Mouse (Mus musculus) lung, adult 2 months (tissue): ENCODE measurements around the gene Sppl3. TPM values are rescaled to one million over a fixed set of nuclear protein-coding genes. Genes with fewer than 3 reads are reported as not detected.

Source experiments
- DNase-seq: peaks from one replicate; pipeline ENCODE4 v3.0.0; 2022
- H3K4me1 ChIP-seq: fragments of 200-500 bp; 2 replicates; pipeline ENCODE4 v1.6.1; 2011; ENCODE audit warnings: low read length; ENCODE audit not compliant: control insufficient read depth, insufficient read depth
- H3K4me3 ChIP-seq: fragments of 200-500 bp; replicated peaks from 2 replicates; pipeline ENCODE3; 2011; ENCODE audit warnings: low read depth, mild to moderate bottlenecking, control low read depth, low read length; ENCODE audit errors: extremely low read depth
- CTCF ChIP-seq: fragments of 200-500 bp; IDR thresholded peaks from 2 replicates; pipeline ENCODE4 v1.5.1; 2011; ENCODE audit warnings: mild to moderate bottlenecking, low read length, control low read depth; ENCODE audit not compliant: insufficient read depth
- POLR2A ChIP-seq: fragments of 200-500 bp; IDR thresholded peaks from 2 replicates; pipeline ENCODE4 v1.6.1; 2011; ENCODE audit warnings: low read depth, mild to moderate bottlenecking, control low read depth, low read length, borderline replicate concordance; ENCODE audit errors: extremely low read depth
- WGBS: fragments of 180-500 bp; shearing (Covaris S2); methylation state at CpG from one replicate; pipeline ENCODE4 v1.1.7; 2018; 5-methylcytosine and 5-hydroxymethylcytosine counted together
- polyA plus RNA-seq: library from polyadenylated mRNA; depleted of rRNA; stranded (reverse); fragments of >200 nt; gene quantifications from 2 replicates; pipeline ENCODE4 v1.2.3, GENCODE M21; 2012; rRNA removed

Sppl3 gene
- 85.1 and 107 TPM in 2 replicates for polyA plus RNA-seq

- Histone ChIP-seq H3K4me1 (peaks cover 22% of the 10 kb centered on the region), H3K4me3 (peak within 1 kb of the TSS; percentile 96)
- TF ChIP-seq POLR2A (peak; percentile 80), CTCF (no peak)
- 1% methylated on average over 62 of the region's 65 CpGs for WGBS
- peak; percentile 91 for DNase-seq
Observed at GRCm38 (mm10) chr5:115010577-115011216, at the start of gene Sppl3. Sppl3 (plus strand) TSS chr5:115011137.

DNA sequence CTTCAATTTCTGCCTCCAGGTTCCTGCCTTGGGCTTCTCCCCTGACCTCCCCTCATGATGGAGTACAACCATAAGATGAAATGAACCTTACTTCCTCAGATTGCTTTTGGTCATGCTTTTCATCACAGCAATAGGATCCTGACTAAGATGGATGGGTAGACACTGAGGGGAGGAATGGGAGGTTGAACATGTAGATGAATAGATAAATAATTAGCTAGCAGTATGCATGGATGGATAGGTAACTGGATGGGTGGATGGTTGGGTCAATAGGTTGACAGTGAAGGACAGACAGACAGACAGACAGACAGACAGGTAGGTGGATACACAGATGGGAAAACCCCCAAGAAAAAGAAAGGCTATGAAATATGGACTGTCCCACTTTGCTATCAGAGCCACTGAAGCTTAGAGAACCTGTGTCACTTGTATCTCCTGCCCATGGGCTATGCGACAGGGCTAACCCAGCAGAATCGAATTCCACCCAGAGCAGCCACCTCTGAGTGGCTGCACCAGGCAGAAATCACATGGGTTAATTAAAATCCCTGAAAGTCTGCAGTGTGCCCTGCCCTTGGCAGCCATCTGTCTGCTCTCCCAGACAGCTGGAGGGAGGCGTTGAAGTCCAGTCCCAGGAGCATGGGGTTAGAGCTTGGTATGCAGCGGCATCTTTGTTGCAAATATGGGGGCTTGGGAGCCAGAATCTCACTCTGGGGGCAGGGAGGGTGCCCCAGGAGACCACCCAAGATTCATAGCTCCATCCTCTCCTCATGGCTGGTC is 49.2 kb upstream of the Sppl3 start:
- Histone ChIP-seq H3K4me3 (no peak overlapping the region), H3K4me1 (no peaks in the 10 kb centered on the region)
- 40% methylated on average over 4 of the region's 4 CpGs for WGBS
- no peak for DNase-seq
- no peak for TF ChIP-seq CTCF
- no peak for TF ChIP-seq POLR2A

DNA sequence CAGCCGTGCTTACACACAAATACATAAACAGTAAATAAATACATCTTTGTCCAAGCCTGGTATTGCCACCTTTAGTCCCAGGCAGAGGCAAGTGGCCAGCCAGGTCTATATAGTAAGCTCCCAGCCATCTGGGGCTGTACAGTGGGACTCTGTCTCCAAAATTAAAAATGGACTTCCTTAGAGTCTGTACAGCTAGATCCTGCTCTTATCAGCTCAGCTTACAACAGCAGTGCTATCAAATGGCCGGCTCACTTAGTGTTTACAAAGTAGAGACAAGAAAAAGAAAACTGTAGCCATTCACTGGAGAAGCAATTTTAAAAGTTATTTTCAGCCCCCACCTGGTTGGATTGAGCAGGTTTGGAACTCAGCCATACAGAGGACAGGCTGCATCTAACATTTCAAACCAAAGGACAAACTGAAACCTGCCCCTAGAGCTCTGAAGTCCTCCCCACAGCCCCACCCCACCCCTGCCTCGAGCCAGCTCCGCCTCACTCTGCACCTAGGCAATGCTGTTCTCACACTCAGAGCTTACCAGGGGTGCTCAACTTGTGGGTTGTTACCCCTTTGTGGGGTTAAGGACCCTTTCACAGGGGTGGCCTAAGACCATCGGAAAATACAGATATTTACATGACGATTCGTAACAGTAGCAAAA is 46.5 kb upstream of the Sppl3 start:
- H3K4me3 ChIP-seq = no peak overlapping the region
- TF ChIP-seq CTCF (no peak), POLR2A (no peak)
- WGBS = 47% methylated on average over 7 of the region's 7 CpGs
- no peaks in the 10 kb centered on the region for H3K4me1 ChIP-seq
- DNase-seq = no peak

GRCm38 (mm10) chr5:114964967-114965898 is 45.7 kb upstream of the Sppl3 start:
- no peak overlapping the region for H3K4me3 ChIP-seq
- H3K4me1 ChIP-seq = no peaks in the 10 kb centered on the region
- TF ChIP-seq CTCF = no peak
- no peak for TF ChIP-seq POLR2A
- DNase-seq = no peak
- WGBS = 43% methylated on average over 17 of the region's 17 CpGs

DNA sequence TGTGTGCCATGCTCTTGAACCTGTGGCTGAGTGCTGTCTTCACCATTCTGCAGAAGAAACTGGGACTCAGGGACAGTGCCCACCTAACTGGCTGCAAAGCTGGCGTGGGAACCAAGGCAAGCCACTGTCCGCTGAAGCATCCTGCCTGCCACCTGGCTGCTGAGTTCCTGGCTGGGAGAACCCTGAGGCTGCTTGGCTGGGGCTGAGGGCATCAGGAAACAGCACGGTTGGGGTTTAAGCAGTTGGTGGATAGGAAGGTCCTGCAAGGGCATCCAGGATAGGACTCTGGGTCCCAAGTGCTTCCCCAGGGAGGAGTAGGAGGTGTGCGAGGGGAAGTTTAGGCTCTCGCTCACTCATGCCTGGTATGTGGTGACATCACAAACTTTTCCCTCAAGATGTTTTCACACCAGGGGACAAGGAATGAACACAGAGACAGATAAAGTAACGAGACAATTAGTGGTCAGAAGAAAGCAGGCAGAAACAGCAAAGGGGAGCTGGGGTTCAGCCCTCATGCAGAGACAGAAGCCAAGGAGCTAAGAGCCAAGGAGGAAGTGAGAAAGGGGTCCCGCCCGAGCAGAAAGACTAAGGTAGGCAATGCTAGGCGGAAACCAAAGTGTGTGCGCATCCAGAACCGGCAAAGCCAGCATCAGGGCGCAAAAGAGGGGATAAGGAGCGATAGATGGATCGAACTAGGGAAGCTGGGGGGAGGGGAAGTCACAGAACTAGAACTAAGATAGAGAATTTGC is 43.2 kb upstream of the Sppl3 start:
- no peak overlapping the region for H3K4me3 ChIP-seq
- H3K4me1 ChIP-seq = no peaks in the 10 kb centered on the region
- no peak for DNase-seq
- TF ChIP-seq POLR2A (no peak), CTCF (no peak)
- 29% methylated on average over 14 of the region's 14 CpGs for WGBS

- no peak for DNase-seq
- 37% methylated on average over 7 of the region's 7 CpGs for WGBS
- TF ChIP-seq CTCF (no peak), POLR2A (no peak)
- Histone ChIP-seq H3K4me3 (no peak overlapping the region), H3K4me1 (no peaks in the 10 kb centered on the region)
Observed at GRCm38 (mm10) chr5:114968651-114969050, 42.3 kb upstream of the Sppl3 start.

DNA sequence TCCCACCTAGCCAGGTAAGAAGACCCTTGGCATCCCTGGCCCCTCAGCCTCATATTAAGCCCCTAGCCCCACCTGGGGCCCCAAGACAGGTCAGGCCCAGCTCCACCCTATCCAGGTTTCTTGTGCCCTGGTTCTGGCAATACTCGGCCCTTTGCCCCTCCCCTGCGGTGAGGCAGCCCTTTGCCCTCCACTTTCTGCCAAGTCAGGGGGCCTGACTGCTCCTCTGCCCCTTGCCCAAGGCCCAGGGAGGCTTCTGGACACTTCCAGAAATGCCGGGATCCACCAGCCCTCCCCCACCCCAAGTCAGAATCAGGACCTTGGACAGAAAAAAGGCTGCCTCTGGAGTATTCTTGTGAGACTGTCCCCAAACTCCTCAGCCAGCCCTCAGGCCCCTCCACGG is 41.9 kb upstream of the Sppl3 start:
- WGBS = 25% methylated on average over 4 of the region's 4 CpGs
- H3K4me3 ChIP-seq = no peak overlapping the region
- DNase-seq = no peak
- TF ChIP-seq CTCF = no peak
- no peak for TF ChIP-seq POLR2A
- no peaks in the 10 kb centered on the region for H3K4me1 ChIP-seq

DNA sequence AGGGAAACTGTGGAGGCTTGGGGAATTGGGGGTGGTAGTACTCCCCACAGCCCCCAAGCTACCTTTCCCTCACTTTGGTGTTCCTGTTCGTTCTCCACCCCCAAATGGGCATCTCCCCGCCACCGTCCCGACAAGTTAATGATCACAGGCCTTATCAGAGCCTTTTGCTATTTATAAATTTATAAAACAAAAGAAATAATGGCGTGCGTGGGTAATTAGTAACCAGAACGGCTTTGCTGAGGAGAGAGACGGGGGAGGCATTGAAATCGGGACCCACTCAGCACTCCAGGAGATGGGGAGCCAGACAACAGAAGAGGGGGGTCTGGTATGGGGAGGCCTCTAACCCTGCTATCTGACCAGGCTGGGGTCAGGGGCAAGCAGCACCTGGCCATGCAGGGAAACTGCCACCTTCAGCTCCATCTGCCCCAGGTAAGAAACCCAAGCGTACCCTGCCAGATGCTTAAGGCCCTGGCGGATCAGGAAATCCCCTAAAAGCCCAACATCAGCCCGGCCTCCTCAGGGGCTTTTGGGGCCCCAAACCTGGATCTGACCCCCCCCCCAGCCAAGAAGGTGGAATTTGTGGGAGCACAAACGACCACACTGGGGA is 41.2 kb upstream of the Sppl3 start:
- 59% methylated on average over 13 of the region's 13 CpGs for WGBS
- DNase-seq = no peak
- Histone ChIP-seq H3K4me1 (no peaks in the 10 kb centered on the region), H3K4me3 (no peak overlapping the region)
- TF ChIP-seq POLR2A (no peak), CTCF (no peak)

DNA sequence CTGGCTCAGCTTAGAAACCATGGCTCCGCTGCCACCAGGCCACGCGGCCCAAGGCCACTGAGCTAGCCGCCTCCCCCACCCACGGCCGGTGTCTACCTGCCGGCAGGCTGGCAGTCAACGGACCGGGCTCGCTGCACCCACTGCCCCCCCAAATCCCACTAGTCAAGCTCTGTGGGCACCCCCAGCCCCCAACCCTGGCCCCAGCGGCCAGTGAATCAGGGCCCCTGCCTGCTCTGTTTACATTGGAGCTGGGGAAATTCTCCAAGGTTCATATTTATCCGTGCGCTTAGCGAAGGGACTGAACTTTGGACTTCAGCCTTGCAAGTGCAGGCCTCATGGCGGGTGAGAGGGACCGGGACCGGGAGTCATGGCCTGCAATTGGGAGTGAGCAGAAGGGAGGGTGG is 40.1 kb upstream of the Sppl3 start, which contains the start of gene Hnf1a:
Gene Hnf1a, minus strand, starts transcription at position 271 of the 404 bp plus-strand sequence.
- TF ChIP-seq CTCF (no peak), POLR2A (no peak)

More for the DNA sequence above, 40.1 kb upstream of the Sppl3 start, which contains the start of gene Hnf1a:
- H3K4me1 ChIP-seq = no peaks in the 10 kb centered on the region
- WGBS = 72% methylated on average over 17 of the region's 17 CpGs
- H3K4me3 ChIP-seq = no peak within 1 kb of the TSS
- DNase-seq = no peak
